Mouse (Mus musculus) CD4-positive naive resting alpha-beta T cell, adult 76 days (primary cell): ENCODE measurements around the gene Aip. TPM values are rescaled to one million over a fixed set of nuclear protein-coding genes. Genes with fewer than 3 reads are reported as not detected.

Source experiments
- total RNA-seq: library from RNA; stranded (reverse); gene quantifications from one replicate; pipeline ENCODE4 v1.2.4, GENCODE M21; 2023

Aip gene
- 149 TPM for total RNA-seq

GRCm38 (mm10) chr19:4125741-4126696, at the start of gene Aip:
Aip (minus strand) TSS chr19:4125858.

GRCm38 (mm10) chr19:4162646-4163542, 37.2 kb upstream of the Aip start, which contains the start of gene Rps6kb2:
Rps6kb2 (minus strand) TSS chr19:4163354.

GRCm38 (mm10) chr19:4153232-4153654, 27.6 kb upstream of the Aip start, which contains the start of gene Ptprcap:
Ptprcap (plus strand) TSS chr19:4153604.

GRCm38 (mm10) chr19:4148491-4148806, 22.8 kb upstream of the Aip start, which contains the start of gene Coro1b:
Coro1b (plus strand) TSS chr19:4148619.

GRCm38 (mm10) chr19:4143759-4144268, 18.2 kb upstream of the Aip start, which contains the start of gene Cabp4:
Cabp4 (minus strand) TSS chr19:4144033.

GRCm38 (mm10) chr19:4139446-4139845, 13.8 kb upstream of the Aip start, which contains the start of gene Gpr152:
Gpr152 (plus strand) TSS chr19:4139787.

GRCm38 (mm10) chr19:4099837-4100717, 25.6 kb downstream of the Aip start, which contains the start of gene Pitpnm1:
Pitpnm1 (plus strand) TSS chr19:4099998.

GRCm38 (mm10) chr19:4096642-4097440, 28.8 kb downstream of the Aip start, which contains the start of gene Cdk2ap2:
Cdk2ap2 (plus strand) TSS chr19:4097182.

GRCm38 (mm10) chr19:4081394-4081793, 44.3 kb downstream of the Aip start, which contains the start of gene Cabp2:
Cabp2 (plus strand) TSS chr19:4081578.

Other genes with a start within 250 kb of the Aip start
- gene Tcirg1, start 218.7 kb downstream of the Aip start, total RNA-seq: 61.0 TPM
- gene Ndufs8, start 213.1 kb downstream of the Aip start, total RNA-seq: 47.0 TPM
- 1.7 TPM for gene Aldh3b1, start 196.1 kb downstream of the Aip start, total RNA-seq
- gene Unc93b1, start 190.7 kb downstream of the Aip start, total RNA-seq: 46.4 TPM
- gene Aldh3b3, start 167.2 kb downstream of the Aip start, total RNA-seq: not detected
- not detected for gene Aldh3b2, start 153.5 kb downstream of the Aip start, total RNA-seq
- gene Acy3, start 139.3 kb downstream of the Aip start, total RNA-seq: not detected
- gene Tbx10, start 133.1 kb downstream of the Aip start, total RNA-seq: not detected
- 7.4 TPM for gene Nudt8, start 125.3 kb downstream of the Aip start, total RNA-seq
- 2.3 TPM for gene Gm49405, start 125.2 kb downstream of the Aip start, total RNA-seq
- gene Doc2g, start 122.5 kb downstream of the Aip start, total RNA-seq: 2.9 TPM
- 84.9 TPM for gene Ndufv1, start 113.1 kb downstream of the Aip start, total RNA-seq
- gene Gstp1, start 87.9 kb downstream of the Aip start, total RNA-seq: 182 TPM
- gene Gstp2, start 79.8 kb downstream of the Aip start, total RNA-seq: 20.7 TPM
- 39.0 TPM for gene Gstp3, start 66.3 kb downstream of the Aip start, total RNA-seq
- gene Cabp2, start 44.3 kb downstream of the Aip start, total RNA-seq: not detected
- 152 TPM for gene Cdk2ap2, start 28.7 kb downstream of the Aip start, total RNA-seq
- 266 TPM for gene Pitpnm1, start 25.9 kb downstream of the Aip start, total RNA-seq
- 0.26 TPM for gene Gpr152, start 13.9 kb upstream of the Aip start, total RNA-seq
- 0.18 TPM for gene Cabp4, start 18.2 kb upstream of the Aip start, total RNA-seq
- 121 TPM for gene Coro1b, start 22.8 kb upstream of the Aip start, total RNA-seq
- 209 TPM for gene Ptprcap, start 27.7 kb upstream of the Aip start, total RNA-seq
- 41.0 TPM for gene Rps6kb2, start 37.5 kb upstream of the Aip start, total RNA-seq
- 75.2 TPM for gene Carns1, start 49.6 kb upstream of the Aip start, total RNA-seq
- gene Tbc1d10c, start 65.4 kb upstream of the Aip start, total RNA-seq: 228 TPM
- 315 TPM for gene Ppp1ca, start 66.2 kb upstream of the Aip start, total RNA-seq
- 28.3 TPM for gene Rad9a, start 75.8 kb upstream of the Aip start, total RNA-seq
- gene Clcf1, start 88.4 kb upstream of the Aip start, total RNA-seq: 107 TPM
- not detected for gene AC109138.7, start 88.5 kb upstream of the Aip start, total RNA-seq
- gene Pold4, start 106.0 kb upstream of the Aip start, total RNA-seq: 56.2 TPM
- 12.9 TPM for gene Ssh3, start 143.3 kb upstream of the Aip start, total RNA-seq
- gene Ankrd13d, start 157.3 kb upstream of the Aip start, total RNA-seq: 14.4 TPM
- 343 TPM for gene Grk2, start 180.4 kb upstream of the Aip start, total RNA-seq